Mouse (Mus musculus): Measurements from ENCODE around the gene Muc5b.
A peak's percentile ranks its signal among the peaks of the same experiment; 100 is the strongest.
"Not testable (repeated sequence)": the region's sequence is repeated elsewhere in the genome, so short reads cannot be mapped to it uniquely, and the experiment has no call there.

Gene Muc5b

GRCm38 (mm10) chr7:141838779-141839178, at the start of gene Muc5b:
TSS of gene Muc5b (plus strand) at chr7:141839070.
- DNase-seq = no peak

GRCm38 (mm10) chr7:141794251-141794650, 44.6 kb upstream of the Muc5b start:
- DNase-seq = no peak

GRCm38 (mm10) chr7:141803206-141803605, 35.7 kb upstream of the Muc5b start:
- peak; percentile 18 for DNase-seq

GRCm38 (mm10) chr7:141805384-141805783, 33.5 kb upstream of the Muc5b start:
- DNase-seq = peak; percentile 91

GRCm38 (mm10) chr7:141807823-141808222, 31.0 kb upstream of the Muc5b start:
- not testable (repeated sequence) for DNase-seq

GRCm38 (mm10) chr7:141809933-141810332, 28.9 kb upstream of the Muc5b start:
- not testable (repeated sequence) for DNase-seq

- no peak for DNase-seq
Measured at GRCm38 (mm10) chr7:141813321-141813720, 25.5 kb upstream of the Muc5b start.

- DNase-seq = no peak
Measured at GRCm38 (mm10) chr7:141815361-141815760, 23.5 kb upstream of the Muc5b start.

GRCm38 (mm10) chr7:141817355-141818075, 21.4 kb upstream of the Muc5b start:
- no peak for DNase-seq

GRCm38 (mm10) chr7:141818267-141818666, 20.6 kb upstream of the Muc5b start:
- no peak for DNase-seq

- DNase-seq = no peak
Measured at GRCm38 (mm10) chr7:141822582-141823261, 16.1 kb upstream of the Muc5b start.

GRCm38 (mm10) chr7:141823699-141824098, 15.2 kb upstream of the Muc5b start:
- no peak for DNase-seq

- no peak for DNase-seq
Measured at GRCm38 (mm10) chr7:141824398-141824797, 14.5 kb upstream of the Muc5b start.

- no peak for DNase-seq
Measured at GRCm38 (mm10) chr7:141835941-141836340, 2.9 kb upstream of the Muc5b start.

GRCm38 (mm10) chr7:141836423-141836822, 2.4 kb upstream of the Muc5b start:
- no peak for DNase-seq

GRCm38 (mm10) chr7:141840354-141840753, 1.5 kb downstream of the Muc5b start:
- no peak for DNase-seq

- DNase-seq = no peak
Measured at GRCm38 (mm10) chr7:141861046-141861445, 22.2 kb downstream of the Muc5b start.

- no peak for DNase-seq
Measured at GRCm38 (mm10) chr7:141869644-141870043, 30.8 kb downstream of the Muc5b start.

- DNase-seq = no peak
Measured at GRCm38 (mm10) chr7:141870553-141870952, 31.7 kb downstream of the Muc5b start.

GRCm38 (mm10) chr7:141874891-141875290, 36.0 kb downstream of the Muc5b start:
- DNase-seq = no peak

GRCm38 (mm10) chr7:141878813-141879212, 39.9 kb downstream of the Muc5b start:
- no peak for DNase-seq

- DNase-seq = no peak
Measured at GRCm38 (mm10) chr7:141892151-141892550, 53.3 kb downstream of the Muc5b start.

GRCm38 (mm10) chr7:141901825-141902224, 63.0 kb downstream of the Muc5b start:
- DNase-seq = peak; percentile 10

GRCm38 (mm10) chr7:141902269-141902729, 63.4 kb downstream of the Muc5b start:
- peak; percentile 99 for DNase-seq

Data from right cerebral cortex, adult 18-20 months (tissue).